Mouse (Mus musculus): Measurements from ENCODE around the gene Appl1. TPM values are rescaled to one million over a fixed set of nuclear protein-coding genes. Genes with fewer than 3 reads are reported as not detected.
A peak's percentile ranks its signal among the peaks of the same experiment; 100 is the strongest.

Appl1 gene
- 10 to 100 TPM; 24.3 to 49.1 TPM for polyA plus RNA-seq (2017; shearing (Covaris generic))

DNA sequence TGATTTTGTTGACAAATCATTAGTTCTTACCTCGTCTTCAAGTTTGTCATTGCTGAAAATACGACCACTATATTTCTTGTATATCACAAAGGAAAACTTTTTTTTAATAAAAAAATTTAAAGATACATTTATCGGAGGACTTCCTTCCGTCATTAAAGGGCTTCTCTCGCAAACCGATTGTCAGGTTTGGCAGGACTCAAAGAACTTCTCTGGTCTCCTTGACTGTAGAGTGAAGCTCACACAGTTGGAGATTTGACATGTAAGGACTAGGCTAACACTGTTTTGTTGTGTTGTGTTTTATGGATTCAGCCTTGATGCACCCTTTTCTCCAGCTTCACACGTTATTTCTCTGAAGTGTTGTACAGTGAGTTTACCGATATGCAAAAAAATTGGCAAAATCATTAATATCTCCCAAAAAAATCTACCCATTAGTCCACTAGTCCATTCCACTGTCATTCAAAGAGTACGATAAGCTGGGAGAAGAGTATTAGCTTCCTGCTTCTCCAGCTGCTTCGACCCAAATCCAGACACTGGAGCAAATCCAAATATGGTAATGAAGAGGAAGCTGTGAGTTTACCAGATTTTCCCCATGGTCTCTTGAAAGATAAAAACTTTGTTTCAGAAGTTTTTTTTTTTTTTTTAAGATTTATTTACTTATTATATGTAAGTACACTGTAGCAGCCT, at the start of gene Appl1:
Gene Appl1 (minus strand): TSS at position 127 of the 684 bp plus-strand sequence.
- ATAC-seq = no peak

DNA sequence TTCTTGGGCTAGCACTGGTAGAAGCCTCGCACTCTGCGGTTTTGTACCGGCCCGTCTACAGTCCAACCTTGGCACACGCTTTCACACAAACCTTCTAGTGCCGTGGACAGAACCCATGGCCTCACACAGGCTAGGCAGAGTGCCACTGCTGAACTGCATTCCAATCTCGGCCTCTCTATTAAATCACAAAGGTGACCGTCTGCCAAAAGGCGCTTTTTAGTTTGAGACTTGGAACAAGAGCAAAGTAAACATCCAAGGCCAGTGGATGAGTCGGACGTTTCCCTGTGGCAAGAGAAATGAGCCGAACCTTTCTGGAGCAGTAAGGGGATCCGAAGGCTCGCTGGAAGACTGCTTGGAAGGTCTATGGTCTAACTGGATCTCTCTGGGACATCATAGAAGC, 48.8 kb upstream of the Appl1 start:
- no peak for ATAC-seq

DNA sequence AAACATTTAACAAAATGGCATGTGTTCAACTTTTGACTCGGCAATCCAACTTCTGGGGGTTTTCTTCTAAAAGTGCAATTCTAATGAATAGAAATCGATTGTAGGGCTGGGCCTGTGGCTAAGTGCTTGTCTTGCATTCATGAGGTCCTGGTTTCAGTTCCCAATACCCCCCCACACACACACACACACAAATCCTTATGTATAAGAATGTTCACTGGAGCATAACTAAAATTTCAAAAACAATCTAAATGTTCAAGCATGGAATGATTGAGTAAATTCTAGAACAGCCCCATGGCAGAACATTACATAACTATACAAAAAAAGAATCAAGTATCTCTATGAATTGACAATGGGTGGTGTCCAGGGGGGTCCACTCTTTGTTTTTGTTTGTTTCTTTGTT, 46.9 kb upstream of the Appl1 start:
- ATAC-seq = no peak

DNA sequence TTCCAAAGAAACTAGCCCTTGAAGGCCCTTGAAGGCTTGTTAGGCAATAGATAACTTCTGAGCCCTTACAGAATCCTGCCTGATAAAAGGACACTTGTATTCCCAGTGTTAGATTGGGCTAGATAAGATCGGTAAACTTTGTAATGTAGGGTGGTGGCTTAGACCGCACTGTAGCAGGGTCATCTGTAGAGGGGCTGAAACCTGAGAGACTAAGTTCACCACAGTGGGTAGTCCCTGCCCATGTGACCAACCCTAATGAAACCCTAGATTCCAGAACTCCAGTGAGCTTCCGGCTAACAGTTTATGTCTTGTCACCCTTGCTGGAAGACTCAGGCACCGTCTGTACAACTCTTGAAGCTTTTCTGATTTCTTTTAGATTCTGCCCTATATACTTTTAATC, 42.6 kb upstream of the Appl1 start:
- ATAC-seq = no peak

DNA sequence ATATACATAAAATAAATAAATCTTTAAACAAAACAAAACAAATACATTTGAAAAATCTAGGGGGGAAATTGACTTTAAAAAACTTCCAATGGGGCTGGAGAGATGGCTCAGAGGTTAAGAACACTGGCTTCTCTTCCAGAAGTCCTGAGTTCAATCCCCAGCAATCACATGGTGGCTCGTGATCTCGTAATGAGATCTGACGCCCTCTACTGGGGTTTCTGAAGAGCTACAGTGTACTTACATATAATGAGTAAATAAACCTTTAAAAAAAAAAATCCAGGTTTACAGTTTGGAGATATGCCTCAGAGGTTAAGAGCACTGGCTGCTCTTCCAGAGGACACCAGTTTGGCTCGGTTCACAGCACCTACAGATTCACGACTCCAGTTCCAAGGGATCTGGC, 40.5 kb upstream of the Appl1 start:
- no peak for ATAC-seq

DNA sequence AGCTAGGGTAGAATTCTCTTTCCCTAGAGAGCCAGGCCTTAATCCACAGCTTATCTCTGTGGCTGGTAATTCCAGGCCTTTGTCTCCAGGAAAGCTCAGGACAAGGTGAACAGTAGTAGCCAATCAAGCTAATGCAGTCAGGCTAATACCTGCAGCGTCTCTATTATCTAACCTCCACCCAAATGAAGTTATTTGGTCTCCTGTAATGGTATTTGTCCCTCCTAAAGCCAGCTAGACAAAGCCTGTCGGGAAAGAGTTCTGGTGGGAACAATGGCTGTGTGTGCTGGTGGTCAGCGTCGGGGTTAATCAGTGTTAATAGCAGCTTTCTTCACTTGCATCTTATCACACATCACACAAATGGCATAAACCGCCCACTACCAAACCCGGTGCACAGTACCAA, 34.9 kb upstream of the Appl1 start:
- ATAC-seq = no peak

DNA sequence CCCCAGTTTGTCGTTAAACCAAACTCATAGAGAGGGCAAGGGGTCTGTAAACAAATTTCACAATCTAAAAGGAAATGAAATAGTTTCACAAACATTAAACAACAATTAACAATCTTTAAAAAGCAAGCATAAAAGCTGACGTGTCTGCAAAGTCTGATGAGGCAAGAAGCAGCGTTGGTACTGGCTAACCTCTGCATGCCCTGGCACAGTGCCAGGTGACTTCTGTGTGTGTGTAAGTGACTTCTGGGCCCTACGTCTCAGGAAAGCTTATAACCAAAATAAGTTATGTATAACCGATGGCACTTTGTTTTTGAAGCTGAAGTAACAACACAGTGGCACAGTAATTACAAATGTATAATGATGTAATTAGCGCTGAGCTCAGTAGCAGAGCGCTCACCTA, 33.9 kb upstream of the Appl1 start:
- ATAC-seq = no peak

DNA sequence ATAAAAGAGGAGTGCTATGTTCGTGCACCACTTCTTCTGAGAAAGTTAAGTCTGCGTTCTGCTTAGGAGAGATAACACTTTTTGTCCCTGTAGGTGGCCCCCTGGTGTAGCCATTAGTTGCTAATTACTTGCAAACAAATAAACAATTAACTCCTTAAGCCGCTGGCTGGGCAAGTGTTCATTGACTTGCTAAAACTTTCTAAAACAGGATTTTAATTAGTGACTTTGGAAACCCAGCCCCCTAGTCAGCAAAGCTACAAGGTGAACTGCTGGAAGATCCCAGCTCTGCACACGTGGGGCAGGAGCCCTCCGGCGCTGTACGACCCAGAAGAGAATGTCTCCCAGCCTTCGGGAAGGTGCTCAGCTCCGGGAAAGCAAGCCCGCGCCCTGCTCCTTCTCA, 29.4 kb upstream of the Appl1 start:
- ATAC-seq = no peak

DNA sequence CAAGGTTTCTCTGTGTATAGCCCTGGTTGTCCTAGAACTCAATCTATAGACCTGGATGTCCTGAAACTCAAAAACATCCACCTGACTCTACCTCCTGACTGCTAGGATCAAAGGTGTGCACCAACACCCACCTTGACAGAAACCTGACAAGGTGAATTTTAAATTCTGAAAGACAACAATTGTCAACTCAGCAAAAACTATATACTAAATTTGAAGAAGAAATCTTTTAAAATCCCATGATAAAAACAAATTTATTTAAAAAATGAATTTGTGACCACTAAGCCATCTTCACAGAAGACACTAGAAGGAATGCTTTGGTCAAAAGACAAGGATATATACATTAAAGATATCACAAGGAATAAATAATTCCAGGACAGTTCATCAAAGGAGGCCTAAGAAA, 25.2 kb upstream of the Appl1 start:
- ATAC-seq = no peak

DNA sequence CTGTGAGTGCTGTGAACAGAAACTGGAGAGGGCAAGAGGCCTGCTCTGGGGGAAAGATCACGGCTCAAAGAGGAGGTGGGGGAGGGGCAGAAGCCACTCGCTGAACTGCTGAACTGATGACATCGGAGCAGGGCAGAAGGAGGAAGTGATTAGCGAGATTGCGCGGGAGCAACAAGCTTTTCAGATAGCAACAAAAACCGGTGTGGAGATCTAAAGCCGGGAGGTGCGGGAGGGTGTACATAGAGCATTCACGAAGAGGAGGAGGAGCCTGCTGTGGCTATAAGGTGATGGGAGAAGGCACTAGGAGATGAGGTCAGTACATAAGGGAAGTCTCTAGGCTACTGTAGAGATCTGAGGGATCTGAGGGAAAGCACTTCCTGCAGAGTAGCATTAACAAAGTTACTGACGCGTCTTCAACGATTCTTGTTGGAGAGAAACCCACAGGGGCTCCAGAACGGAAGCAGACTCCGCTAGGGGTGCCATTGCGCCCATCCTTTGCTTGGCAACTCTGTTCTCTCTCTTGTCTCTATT, 23.2 kb upstream of the Appl1 start, which contains the start of gene Hesx1:
Gene Hesx1 (plus strand): TSS at position 206 of the 531 bp plus-strand sequence.
- peak; percentile 88 for ATAC-seq

DNA sequence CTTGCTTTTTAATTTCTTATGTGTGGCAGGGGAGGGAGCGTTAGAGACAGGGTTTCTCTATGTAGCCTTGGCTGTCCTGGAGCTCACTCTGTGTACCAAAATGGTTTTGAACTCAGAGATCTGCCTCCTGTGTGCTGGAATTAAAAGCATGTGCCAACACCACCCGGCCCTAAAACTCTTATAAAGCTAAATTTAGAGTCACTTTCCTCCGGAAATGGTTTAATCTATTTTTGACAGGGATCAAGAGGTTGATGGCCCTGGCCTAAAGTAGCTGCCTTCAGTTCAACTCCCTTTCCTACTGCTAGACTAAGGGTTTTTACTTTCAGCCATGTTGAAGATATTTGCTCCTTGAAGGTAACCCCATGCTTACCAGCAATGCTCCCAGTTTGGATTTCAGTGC, 22.4 kb upstream of the Appl1 start:
- ATAC-seq = no peak

DNA sequence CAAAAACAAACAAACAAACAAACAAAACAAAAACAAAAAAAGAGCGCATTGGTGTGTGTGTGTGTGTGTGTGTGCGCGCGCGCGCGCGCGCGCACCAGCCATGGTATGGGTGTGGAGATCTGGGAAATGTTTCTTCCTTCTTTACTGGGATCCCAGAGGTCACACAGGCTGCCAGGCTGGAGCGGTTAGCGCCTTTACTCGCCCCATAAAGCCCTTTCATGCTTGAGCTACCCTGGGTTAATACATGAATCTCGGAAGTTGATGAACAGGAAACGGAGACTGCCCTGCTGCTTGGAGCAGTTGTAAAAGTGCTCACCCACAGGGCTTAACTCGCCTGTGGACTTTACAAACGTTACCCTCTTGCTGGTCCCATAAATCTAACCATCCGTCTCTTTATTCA, 20.6 kb upstream of the Appl1 start:
- ATAC-seq = no peak

DNA sequence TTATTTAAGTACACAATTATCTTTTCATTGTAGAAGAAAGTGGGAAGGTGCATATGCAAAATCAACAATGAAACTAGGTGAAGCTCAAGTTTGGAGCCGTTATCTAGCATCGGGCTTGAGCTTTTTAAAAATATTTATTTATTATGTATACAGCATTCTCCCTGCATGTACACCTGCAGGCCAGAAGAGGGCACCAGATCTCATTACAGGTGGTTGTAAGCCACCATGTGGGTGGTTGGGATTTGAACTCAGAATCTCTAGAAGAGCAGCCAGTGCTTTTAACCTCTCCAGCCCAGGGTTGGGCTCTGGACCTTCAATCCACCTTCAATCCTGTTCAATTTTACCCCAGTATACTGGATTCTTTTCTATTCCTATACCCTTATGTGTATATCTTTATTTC, 17.7 kb upstream of the Appl1 start:
- ATAC-seq = peak; percentile 69

DNA sequence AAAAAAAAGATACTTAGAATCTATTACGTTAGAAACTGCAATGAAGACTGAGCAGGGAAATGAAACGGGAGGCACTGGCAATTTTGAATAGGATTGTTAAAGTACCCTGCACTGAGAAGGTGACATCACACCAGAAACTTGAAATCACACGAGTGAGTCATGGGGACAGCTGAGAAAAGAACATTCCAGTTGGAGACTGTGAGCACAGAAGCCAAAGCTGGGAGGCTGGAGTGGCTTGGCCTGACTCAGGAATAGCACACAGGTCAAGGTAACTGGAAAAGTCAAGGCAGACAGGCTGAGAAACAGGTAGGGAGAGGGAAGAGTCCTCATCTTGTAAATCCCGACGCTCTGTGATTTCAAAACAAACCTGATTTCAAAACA, 11.1 kb upstream of the Appl1 start:
- no peak for ATAC-seq

DNA sequence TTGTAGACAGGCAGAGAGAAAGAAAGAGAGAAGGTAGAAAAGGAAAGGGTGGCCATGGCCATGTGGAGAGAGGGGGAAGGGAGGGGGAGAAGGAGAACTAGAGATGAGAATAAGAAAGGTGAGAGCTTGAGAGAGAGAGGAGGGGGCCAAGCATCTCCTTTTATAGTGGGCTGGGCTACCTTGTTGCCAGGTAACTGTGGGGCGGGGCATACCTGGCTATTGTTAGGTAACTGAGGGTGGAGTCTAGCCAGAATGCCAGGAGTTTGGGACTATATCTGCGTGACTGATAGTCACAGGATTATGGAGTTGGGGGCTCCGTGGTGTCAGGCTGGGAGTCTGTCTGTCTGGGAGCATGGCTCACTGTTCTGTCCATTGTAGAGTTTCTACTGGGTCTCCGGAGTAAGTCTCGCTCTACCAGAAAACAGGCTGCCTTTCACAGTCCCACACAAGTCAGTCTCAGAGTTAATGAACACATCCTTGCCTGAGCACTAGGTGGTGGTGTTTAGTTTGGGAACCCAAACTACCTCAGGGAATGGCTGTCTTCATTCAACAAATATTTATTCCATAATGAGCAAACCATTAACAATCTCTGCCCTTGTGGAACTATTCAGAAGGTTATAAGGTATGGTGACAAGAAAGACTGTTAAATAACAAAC, 10.6 kb upstream of the Appl1 start:
- no peak for ATAC-seq

DNA sequence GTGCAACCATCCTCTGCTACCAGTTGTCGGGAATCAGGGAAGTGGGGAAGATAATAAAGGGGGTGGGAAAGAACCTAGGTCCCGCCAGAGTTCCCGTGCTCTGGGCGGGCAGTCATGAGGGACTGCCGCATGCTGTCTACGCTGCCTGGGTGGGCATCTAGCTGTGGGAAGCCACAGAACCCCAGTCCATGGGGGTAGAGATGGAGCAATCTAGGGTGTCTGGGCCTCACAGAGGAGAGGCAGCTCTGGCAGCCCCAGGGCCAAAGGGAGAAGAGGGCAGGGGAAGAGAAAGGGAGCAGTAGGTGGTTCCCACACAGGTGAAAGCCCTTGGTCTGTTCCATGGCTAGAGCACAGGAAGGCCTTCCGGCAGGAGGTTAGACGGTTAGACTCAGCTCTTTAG, 10.0 kb upstream of the Appl1 start:
- no peak for ATAC-seq

DNA sequence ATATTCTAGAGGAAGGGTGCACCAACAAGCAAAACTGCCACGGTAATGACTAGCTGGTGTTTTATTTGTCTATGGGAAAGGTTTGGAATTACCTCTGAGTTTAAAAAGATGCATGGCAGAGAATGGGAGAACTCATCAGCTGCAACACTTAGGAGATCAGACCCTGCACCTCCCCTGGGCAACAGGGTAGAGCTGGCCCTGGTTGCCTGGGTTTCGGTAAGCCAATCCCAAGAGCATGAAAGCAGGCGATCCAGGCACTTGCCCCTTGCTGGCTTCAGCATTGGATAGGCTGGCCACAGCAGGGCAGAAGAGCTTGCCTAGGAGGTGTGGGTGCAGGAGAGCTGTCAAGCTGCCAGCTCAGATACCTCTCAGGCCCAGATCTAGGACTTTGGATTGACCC, 8.8 kb upstream of the Appl1 start:
- no peak for ATAC-seq

DNA sequence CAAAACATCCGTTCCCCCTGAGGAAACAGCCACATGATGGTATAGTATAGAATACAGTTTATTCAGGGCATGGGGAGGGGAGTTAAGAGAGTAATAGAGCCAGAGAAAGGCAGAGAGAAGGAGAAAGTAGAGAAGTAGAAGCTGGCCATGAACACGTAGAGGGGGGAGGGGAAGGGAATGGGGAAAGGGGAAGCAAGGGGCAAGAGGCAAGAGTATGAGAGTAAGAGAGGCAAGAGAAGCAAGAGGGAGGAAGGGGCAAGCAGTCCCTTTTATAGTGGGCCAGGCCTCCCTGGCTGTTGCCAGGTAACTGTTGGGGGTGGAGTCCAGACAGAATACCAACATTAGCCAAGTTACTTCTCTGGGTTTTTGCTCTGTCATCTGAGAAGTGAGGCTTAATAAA, 6.5 kb upstream of the Appl1 start:
- ATAC-seq = no peak

DNA sequence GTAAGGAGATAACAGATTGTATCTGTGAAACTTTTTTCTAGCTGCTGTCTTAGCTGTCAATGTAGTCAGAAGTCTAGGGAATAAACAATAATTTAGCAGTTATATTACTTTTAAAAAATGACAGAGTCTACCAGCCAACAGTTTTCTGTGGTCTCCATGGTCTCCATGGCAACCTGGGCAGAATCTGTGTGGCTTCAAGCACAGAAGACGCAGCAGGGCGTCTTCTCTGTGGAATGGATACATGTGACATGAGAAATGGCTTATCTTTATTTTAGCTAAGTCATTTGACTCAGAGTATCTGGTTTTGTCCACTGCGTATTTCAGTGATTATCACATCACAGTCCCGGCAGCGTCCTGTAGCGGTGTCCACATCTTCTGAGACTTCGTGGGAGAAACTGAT, 5.2 kb upstream of the Appl1 start:
- no peak for ATAC-seq

DNA sequence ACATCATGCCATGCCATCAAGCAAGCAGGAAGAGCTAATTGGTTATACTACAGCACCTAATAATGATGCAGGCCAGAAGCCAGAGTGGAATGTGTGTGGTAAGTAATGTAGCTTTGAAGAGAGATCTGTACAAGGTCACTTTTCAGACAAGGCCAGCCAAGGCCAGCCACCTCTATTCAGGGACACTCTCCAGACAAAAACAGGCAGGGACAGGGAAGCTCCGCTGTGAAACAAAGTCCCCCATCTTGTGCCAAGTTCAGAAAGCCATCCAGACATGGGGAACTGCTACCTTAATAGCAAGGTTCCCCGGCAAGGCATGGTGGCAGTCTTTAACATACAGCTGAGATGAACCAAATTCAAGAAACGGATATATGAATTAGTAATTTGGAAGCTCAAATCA, 4.5 kb upstream of the Appl1 start:
- no peak for ATAC-seq

DNA sequence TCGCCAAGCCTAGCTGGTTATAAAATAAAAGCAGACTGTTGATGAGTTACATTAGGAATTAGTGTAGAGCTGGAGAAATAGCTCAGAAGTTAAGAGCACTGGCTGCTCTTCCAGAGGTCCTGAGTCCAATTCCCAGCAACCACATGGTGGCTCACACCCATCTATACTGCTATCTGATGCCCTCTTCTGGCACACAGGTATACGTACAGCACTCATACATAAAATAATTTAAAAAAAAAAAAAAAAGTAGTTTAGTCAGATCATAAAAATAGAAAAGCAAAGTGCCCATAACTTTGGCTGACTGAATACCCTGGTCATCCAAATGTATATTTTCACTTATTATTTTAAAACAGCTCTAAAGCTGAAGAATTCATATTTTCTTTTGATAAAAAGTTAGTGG, 2.1 kb upstream of the Appl1 start:
- ATAC-seq = no peak

DNA sequence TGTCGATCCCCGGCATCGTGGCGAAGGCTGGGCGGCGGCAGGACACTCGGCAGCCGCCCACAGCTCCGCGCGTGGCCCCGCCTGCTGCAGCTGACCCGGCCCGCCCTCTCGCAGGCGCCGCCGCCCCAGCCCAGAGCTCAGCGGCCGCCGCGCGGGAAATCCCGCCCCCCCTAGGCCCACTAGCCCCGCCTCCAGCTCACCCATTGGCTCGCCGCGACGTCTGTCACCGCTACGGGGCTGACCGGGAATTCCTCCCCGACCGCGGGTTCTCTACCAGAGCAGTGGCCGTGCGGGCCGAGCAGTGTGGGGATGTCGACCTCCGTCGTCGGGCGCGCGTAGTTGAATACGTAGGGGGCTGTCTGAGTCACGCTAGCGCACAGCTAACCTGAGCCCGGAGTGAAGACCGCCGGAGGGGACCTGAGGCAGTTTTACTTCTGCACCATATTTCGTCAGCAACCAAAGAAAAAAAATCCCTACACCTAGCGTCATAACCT, 546 bp downstream of the Appl1 start:
- ATAC-seq = peak; percentile 87

DNA sequence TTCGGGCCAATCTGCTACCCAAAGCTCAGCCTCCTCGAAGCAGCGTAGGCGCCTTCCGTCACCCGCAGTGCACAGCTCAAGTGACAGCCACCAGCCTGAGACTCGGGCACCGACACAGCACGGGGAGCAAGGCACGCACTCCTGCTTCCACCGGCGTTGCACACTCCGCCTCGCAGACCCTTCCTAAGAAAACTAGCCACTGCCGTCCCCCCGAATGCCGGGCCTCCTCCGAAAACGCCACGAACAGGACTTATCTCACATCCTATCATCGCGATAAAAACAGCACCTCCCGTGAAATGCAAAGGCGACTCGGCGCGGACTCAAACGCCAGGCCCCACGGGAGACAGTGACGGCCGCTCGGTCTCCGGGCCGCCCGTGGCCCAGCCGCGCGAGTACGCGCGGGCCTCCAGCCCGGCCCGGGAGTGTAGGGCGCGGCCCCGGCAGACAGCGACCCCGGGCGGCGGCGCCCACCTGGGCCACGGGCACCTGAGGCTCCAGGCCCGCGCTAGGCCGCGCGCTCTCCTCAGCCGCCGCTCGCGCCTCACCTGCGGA, 1.1 kb downstream of the Appl1 start:
- peak; percentile 63 for ATAC-seq

DNA sequence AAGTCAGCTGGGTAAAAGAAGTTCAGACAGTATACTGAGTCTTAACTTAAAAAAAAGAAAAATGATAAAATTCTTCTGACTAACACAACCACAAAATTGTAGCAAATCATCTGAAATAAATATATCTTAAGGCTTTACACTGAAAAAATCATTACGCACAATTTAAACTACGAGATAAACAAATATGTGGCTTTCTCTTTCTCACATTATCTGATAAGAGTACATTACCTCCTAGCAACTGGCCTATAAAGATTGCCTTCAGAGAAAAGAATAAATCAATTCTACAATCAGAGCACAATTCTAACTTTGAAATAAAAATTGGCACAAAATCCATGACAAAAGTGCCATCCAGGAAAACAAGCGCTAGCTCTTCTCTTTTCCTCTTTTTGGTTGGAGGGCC, 1.9 kb downstream of the Appl1 start:
- ATAC-seq = no peak

Measured in CD4-positive, CD25-positive, alpha-beta regulatory T cell, adult 4 months (primary cell).